Mouse (Mus musculus) right cerebral cortex, adult 2 months (tissue): ENCODE results near the gene Hlx.

Source experiments
- DNase-seq, 2 experiments: peaks; one replicate each; pipeline ENCODE4 v3.0.0; 2021 to 2022; ENCODE audit warnings: low spot score in 2 of 2

The Hlx gene

DNA sequence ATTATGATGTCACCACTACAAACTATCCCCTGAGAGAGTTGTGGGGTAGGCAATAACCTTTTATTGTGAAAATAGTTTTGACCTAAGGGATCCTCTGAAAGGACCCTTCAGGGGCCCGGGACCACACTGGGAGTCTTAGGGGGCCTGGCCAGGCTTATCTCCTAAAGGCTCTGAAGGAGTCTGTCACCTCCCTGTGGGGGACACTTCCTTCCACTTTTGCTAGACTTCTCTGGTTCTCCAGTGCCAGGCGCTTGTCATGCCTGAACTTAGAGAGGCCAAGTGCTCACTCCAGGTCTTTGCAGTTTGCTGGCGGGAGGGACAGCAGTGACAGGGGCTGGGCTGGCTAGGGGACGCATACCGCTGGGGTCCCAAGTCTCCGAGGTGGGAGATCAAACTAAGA lies 16.3 kb downstream of the Hlx start:
- DNase-seq, result no peak

- DNase-seq, result no peak
These were observed 16.7 kb downstream of the Hlx start for GRCm38 (mm10) chr1:184715693-184716092.

- DNase-seq, result no peak
These were observed 17.9 kb downstream of the Hlx start for GRCm38 (mm10) chr1:184714515-184714914.

GRCm38 (mm10) chr1:184713716-184714115 lies 18.7 kb downstream of the Hlx start:
- DNase-seq, result no peak

DNA sequence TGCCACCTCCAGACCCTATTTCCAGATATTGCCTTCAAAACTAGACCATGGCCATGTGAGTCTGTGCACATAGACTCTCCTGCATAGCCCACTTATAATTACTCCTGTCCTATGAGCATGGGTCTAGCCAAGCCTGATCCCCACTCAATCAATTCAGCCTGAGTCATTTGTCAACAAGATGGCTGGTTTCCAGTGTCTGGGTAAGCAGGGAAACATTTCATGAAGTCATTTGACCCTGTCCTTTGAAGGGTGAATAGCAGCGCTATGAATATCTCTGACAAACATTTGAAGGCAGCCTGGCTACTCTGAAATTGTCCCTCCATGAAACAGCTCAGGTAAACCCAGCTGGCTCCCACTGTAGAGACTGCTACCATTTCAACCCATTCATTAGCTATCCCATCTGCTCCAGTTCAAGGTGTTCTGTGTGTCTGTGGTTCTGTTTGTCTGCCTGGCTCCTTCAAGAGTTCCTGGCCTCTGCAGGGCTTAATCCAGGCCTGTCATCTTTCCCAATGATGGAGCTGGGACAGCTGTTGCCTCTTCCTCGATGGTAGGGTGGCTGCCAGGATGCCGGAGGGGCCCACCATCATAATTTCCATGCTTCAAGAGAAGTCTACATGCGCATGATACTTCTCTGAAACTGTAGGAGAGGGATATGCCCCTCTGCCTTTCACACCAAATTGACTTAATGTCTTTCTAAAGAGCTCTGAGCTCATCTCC lies 24.7 kb downstream of the Hlx start:
- no peak for DNase-seq

DNA sequence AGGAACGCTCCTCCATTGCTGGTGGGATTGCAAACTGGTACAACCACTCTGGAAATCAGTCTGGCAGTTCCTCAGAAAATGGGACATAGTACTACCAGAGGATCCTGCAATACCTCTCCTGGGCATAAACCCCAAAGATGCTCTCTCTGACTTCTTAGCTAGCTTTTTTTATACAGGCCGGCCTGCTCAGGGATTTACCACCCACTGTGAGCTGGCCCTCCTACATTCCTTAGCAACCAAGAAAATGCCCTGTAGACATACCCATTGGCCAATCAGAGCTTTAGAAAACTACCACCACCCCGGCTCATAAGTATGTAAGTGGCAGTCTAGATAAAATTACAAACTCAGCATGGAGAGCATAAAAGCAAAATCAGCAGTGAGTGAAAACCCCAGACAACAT lies 27.5 kb downstream of the Hlx start:
- DNase-seq, result no peak

DNA sequence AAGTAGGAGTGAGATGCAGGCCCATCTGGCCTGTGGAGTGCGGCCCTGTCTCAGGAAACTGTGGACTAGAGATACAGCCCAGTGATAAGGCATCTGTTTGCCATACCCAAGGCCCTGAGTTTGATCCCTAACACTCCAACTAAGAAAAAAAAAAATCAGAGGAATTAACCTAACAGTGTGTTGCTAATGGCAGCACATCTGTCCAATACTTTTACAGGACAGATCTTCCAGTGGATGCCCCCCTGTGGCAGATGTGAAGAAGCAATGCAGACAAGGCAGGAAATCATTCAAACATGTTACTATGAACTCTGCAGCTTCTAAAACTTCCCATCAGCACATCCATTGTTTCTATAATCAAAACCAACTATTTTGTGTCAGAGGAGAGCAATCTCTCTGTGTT lies 33.1 kb downstream of the Hlx start:
- DNase-seq, result no peak

DNA sequence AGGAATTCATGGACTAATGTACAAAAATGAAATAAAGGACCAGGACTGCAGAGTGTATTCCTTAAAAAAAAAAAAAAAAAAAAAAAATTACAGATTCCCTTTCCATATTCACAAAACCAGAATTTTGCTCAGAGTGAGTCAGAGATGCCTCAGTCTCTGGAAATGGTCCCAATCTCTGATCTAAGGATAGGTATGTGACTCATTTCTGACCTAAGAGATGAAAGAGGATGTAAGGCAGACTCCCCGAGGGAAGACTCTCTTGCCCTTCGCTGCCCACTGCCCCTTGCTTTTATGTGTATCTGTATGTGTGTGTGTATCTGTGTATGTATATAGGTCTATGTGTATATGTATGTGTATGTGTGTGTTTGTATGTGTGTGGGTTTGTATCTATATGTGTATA lies 37.0 kb downstream of the Hlx start:
- no peak for DNase-seq

GRCm38 (mm10) chr1:184692204-184692904 lies 40.1 kb downstream of the Hlx start:
- no peak for DNase-seq

DNA sequence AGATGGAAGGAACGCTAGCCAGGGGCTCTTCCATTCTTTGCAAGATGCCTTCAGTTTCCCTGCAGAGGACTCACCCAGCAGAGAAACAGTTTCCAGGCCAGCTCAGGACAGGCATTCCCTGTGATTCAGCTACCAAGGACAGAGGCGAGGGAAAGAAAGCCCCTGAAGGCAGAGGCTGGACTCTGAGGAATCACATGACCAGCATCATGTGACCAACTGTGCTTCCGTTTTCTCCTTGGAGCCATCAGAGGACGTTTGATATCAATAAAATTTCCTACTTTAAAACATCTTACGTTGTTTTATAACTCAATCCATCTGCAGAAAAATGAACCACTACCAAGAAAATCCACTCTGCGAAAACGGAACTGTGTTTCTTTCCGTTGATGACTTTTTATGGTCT lies 41.2 kb downstream of the Hlx start:
- DNase-seq, result no peak

- no peak for DNase-seq
These were observed 44.4 kb downstream of the Hlx start for GRCm38 (mm10) chr1:184688026-184688425.

DNA sequence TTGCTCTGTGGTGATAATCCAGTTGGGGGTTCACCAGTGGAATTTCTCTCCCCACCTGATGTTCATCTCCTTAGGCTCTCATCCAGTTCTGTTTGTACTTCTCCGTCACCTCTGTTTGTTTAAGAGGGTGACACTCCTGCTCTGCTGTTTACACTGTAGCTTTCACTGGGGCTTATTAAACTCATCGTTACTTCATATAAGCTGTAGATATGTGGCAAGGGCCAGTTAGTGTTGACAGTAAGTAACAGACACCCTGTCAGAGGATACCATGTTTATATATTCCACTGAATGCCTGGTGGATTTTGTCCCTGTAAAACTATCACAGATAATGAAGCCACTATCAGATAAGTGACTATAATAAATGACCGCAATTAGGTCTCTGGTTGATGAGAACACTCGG lies 44.9 kb downstream of the Hlx start:
- no peak for DNase-seq

GRCm38 (mm10) chr1:184683541-184683940 lies 48.9 kb downstream of the Hlx start:
- no peak for DNase-seq

DNA sequence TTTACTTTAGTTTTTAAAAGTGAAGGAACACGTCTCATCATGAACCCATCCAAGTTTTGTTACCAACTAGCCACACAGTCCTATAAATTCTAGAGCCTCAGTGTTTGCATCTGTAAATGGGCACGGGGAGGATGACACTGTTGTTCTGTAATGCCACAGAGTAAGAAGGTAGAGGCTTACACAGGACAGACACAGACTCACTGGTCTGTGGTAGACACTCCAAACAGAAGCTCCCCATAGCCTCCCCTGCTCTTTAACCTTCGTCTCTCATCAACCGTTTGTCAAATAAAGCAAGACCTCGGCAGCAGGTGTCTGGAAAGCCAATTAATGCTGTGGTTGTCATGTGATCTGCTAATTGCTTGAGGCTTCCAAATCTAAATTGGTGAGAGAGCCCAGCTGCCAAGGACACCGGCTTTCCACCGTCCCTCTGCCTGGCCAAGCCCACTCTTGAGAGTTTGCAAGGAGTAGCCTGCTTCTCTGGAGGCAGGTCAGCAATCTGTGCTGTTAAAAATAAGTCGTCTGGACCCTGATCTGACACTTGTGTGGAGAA lies 52.9 kb downstream of the Hlx start:
- DNase-seq, result no peak

GRCm38 (mm10) chr1:184677641-184678040 lies 54.8 kb downstream of the Hlx start:
- no peak for DNase-seq
